Mouse (Mus musculus) heart, embryonic 11.5 days (tissue): Measurements from ENCODE around the gene Lamc2. TPM values are rescaled to one million over a fixed set of nuclear protein-coding genes. Genes with fewer than 3 reads are reported as not detected.

Experiments
- ATAC-seq: fragments of 200-750 bp; cut with Nextera tagmentation; replicated peaks from 2 replicates; pipeline ENCODE4 v1.8.0; 2017; ENCODE audit warnings: moderate library complexity; ENCODE audit not compliant: insufficient number of reproducible peaks, low FRiP score, low TSS enrichment
- H3K27ac ChIP-seq: fragments of 300-500 bp; sonication (generic); 2 replicates; pipeline ENCODE4 v1.5.1; 2014; ENCODE audit warnings: mild to moderate bottlenecking, low read depth, low read length
- H3K27me3 ChIP-seq: fragments of 300-500 bp; sonication (generic); 2 replicates; pipeline ENCODE4 v1.6.1; 2014; ENCODE audit warnings: mild to moderate bottlenecking, low read length, mixed read lengths; ENCODE audit not compliant: control insufficient read depth, insufficient read depth
- H3K36me3 ChIP-seq: fragments of 300-500 bp; sonication (generic); 2 replicates; pipeline ENCODE4 v1.6.1; 2014; ENCODE audit warnings: mild to moderate bottlenecking, low read length, moderate library complexity, mixed read lengths; ENCODE audit not compliant: control insufficient read depth, insufficient read depth
- H3K4me1 ChIP-seq: fragments of 300-500 bp; sonication (generic); 2 replicates; pipeline ENCODE4 v1.6.1; 2014; ENCODE audit warnings: low read length; ENCODE audit not compliant: control insufficient read depth, insufficient read depth
- H3K4me2 ChIP-seq: fragments of 300-500 bp; sonication (generic); 2 replicates; pipeline ENCODE4 v1.6.1; 2014; ENCODE audit warnings: mild to moderate bottlenecking, moderate library complexity
- H3K4me3 ChIP-seq: fragments of 300-500 bp; sonication (generic); 2 replicates; pipeline ENCODE4 v1.5.1; 2014; ENCODE audit warnings: low read depth, low read length
- H3K9ac ChIP-seq: fragments of 300-500 bp; sonication (generic); 2 replicates; pipeline ENCODE4 v1.6.1; 2014; ENCODE audit warnings: mild to moderate bottlenecking, low read depth, low read length, moderate library complexity
- H3K9me3 ChIP-seq: fragments of 300-500 bp; sonication (generic); replicated peaks from 2 replicates; pipeline ENCODE4 v1.6.1; 2016; ENCODE audit warnings: low read length; ENCODE audit not compliant: control insufficient read depth
- WGBS: fragments of 180-500 bp; shearing (Covaris S2); extraction: QIAGEN DNeasy Blood & Tissue Kit; methylation state at CpG from one replicate; pipeline ENCODE4 v1.1.7; 2014; ENCODE audit not compliant: insufficient replicate concordance; 5-methylcytosine and 5-hydroxymethylcytosine counted together
- polyA plus RNA-seq: library from polyadenylated mRNA; unstranded; fragments of >200 nt; fragmentation: Nextera tagmentation; extraction: Ambion mirVana; gene quantifications from 2 replicates; pipeline ENCODE4 v1.2.1, GENCODE M21; 2014

The Lamc2 gene
- polyA plus RNA-seq, 1 experiment from 2014 or later: 3.4 TPM

- Histone ChIP-seq H3K27ac (peak overlapping the region; percentile 84), H3K4me1 (peaks cover 21% of the 10 kb centered on the region), H3K4me3 (no peak overlapping the region), H3K9ac (peak overlapping the region; percentile 43; the same call in 1 of the 2 replicates), H3K9me3 (no peaks in the 10 kb centered on the region), H3K36me3 (no peaks in the 10 kb centered on the region), H3K27me3 (no peaks in the 10 kb centered on the region), H3K4me2 (peak overlapping the region; percentile 17; the same call in 1 of the 2 replicates)
- 32% methylated on average over 9 of the region's 9 CpGs for WGBS
- ATAC-seq: no peak
Measured at GRCm38 (mm10) chr1:153101327-153101880, 84.8 kb downstream of the Lamc2 start.

GRCm38 (mm10) chr1:153100912-153101311, 85.3 kb downstream of the Lamc2 start:
- H3K27me3 ChIP-seq: no peaks in the 10 kb centered on the region
- peak overlapping the region; percentile 84 for H3K27ac ChIP-seq
- no peak overlapping the region for H3K9ac ChIP-seq
- H3K36me3 ChIP-seq: no peaks in the 10 kb centered on the region
- no peak overlapping the region for H3K4me3 ChIP-seq
- WGBS: 28% methylated on average over 9 of the region's 9 CpGs
- no peaks in the 10 kb centered on the region for H3K9me3 ChIP-seq
- peaks cover 21% of the 10 kb centered on the region for H3K4me1 ChIP-seq
- H3K4me2 ChIP-seq: no peak overlapping the region; the same call in 1 of the 2 replicates
- no peak for ATAC-seq

GRCm38 (mm10) chr1:153098586-153098985, 87.7 kb downstream of the Lamc2 start:
- Histone ChIP-seq H3K9ac (no peak overlapping the region), H3K36me3 (no peaks in the 10 kb centered on the region), H3K27me3 (peaks cover 3% of the 10 kb centered on the region; the same call in 1 of the 2 replicates), H3K4me3 (no peak overlapping the region), H3K4me2 (no peak overlapping the region), H3K4me1 (peaks cover 19% of the 10 kb centered on the region), H3K9me3 (no peaks in the 10 kb centered on the region), H3K27ac (no peak overlapping the region)
- WGBS: 52% methylated on average over 11 of the region's 11 CpGs
- no peak for ATAC-seq

- ATAC-seq: no peak
- Histone ChIP-seq H3K27me3 (peaks cover 3% of the 10 kb centered on the region; the same call in 1 of the 2 replicates), H3K9me3 (no peaks in the 10 kb centered on the region), H3K9ac (no peak overlapping the region), H3K36me3 (no peaks in the 10 kb centered on the region), H3K4me1 (peaks cover 22% of the 10 kb centered on the region), H3K27ac (no peak overlapping the region), H3K4me3 (no peak overlapping the region), H3K4me2 (no peak overlapping the region)
- 83% methylated on average over 6 of the region's 6 CpGs for WGBS
Measured at GRCm38 (mm10) chr1:153097017-153097675, 89.1 kb downstream of the Lamc2 start.

- Histone ChIP-seq H3K27ac (no peak overlapping the region), H3K4me2 (no peak overlapping the region), H3K4me1 (peaks cover 22% of the 10 kb centered on the region), H3K9me3 (no peaks in the 10 kb centered on the region), H3K4me3 (no peak overlapping the region), H3K27me3 (peaks cover 3% of the 10 kb centered on the region; the same call in 1 of the 2 replicates), H3K36me3 (no peaks in the 10 kb centered on the region), H3K9ac (no peak overlapping the region)
- WGBS: 24% methylated on average over 16 of the region's 16 CpGs
- no peak for ATAC-seq
Measured at GRCm38 (mm10) chr1:153095826-153096727, 90.2 kb downstream of the Lamc2 start.

GRCm38 (mm10) chr1:153095328-153095727, 90.9 kb downstream of the Lamc2 start:
- H3K4me2 ChIP-seq: no peak overlapping the region
- H3K9me3 ChIP-seq: no peaks in the 10 kb centered on the region
- no peak overlapping the region for H3K9ac ChIP-seq
- H3K36me3 ChIP-seq: no peaks in the 10 kb centered on the region
- H3K27ac ChIP-seq: no peak overlapping the region
- peaks cover 20% of the 10 kb centered on the region for H3K4me1 ChIP-seq
- peaks cover 7% of the 10 kb centered on the region; the same call in 1 of the 2 replicates for H3K27me3 ChIP-seq
- ATAC-seq: no peak
- 67% methylated on average over 6 of the region's 6 CpGs for WGBS
- no peak overlapping the region for H3K4me3 ChIP-seq

GRCm38 (mm10) chr1:153094226-153095076, 91.8 kb downstream of the Lamc2 start:
- Histone ChIP-seq H3K9me3 (no peaks in the 10 kb centered on the region), H3K27me3 (peaks cover 7% of the 10 kb centered on the region; the same call in 1 of the 2 replicates), H3K4me2 (no peak overlapping the region), H3K4me3 (no peak overlapping the region), H3K9ac (no peak overlapping the region), H3K36me3 (no peaks in the 10 kb centered on the region), H3K4me1 (peaks cover 20% of the 10 kb centered on the region), H3K27ac (no peak overlapping the region)
- 39% methylated on average over 12 of the region's 12 CpGs for WGBS
- no peak for ATAC-seq

- 61% methylated on average over 4 of the region's 4 CpGs for WGBS
- H3K27ac ChIP-seq: no peak overlapping the region
- no peak overlapping the region for H3K4me2 ChIP-seq
- no peaks in the 10 kb centered on the region for H3K9me3 ChIP-seq
- no peak for ATAC-seq
- H3K36me3 ChIP-seq: no peaks in the 10 kb centered on the region
- H3K9ac ChIP-seq: no peak overlapping the region
- peaks cover 15% of the 10 kb centered on the region for H3K4me1 ChIP-seq
- peaks cover 7% of the 10 kb centered on the region; the same call in 1 of the 2 replicates for H3K27me3 ChIP-seq
- no peak overlapping the region for H3K4me3 ChIP-seq
Measured at GRCm38 (mm10) chr1:153093581-153093980, 92.7 kb downstream of the Lamc2 start.
